Mouse (Mus musculus) testis, postnatal 14 days (tissue): Measurements from ENCODE around the gene Hoxc11.

ENCODE experiments used
- DNase-seq: peaks from one replicate; pipeline ENCODE4 v3.0.0; 2021; ENCODE audit warnings: low spot score

Gene Hoxc11

GRCm38 (mm10) chr15:102937036-102937666 is 17.1 kb upstream of the Hoxc11 start:
- DNase-seq = no peak

- no peak for DNase-seq
These were observed 14.7 kb upstream of the Hoxc11 start for GRCm38 (mm10) chr15:102939256-102940155.

GRCm38 (mm10) chr15:102942739-102943467 is 11.3 kb upstream of the Hoxc11 start:
- no peak for DNase-seq

GRCm38 (mm10) chr15:102943468-102943813 is 10.8 kb upstream of the Hoxc11 start:
- no peak for DNase-seq

- no peak for DNase-seq
These were observed 8.8 kb upstream of the Hoxc11 start for GRCm38 (mm10) chr15:102945185-102946077.

GRCm38 (mm10) chr15:102947276-102947675 is 7.0 kb upstream of the Hoxc11 start:
- no peak for DNase-seq

GRCm38 (mm10) chr15:102948842-102949241 is 5.4 kb upstream of the Hoxc11 start:
- no peak for DNase-seq

GRCm38 (mm10) chr15:102949696-102950095 is 4.5 kb upstream of the Hoxc11 start:
- no peak for DNase-seq

- DNase-seq = no peak
These were observed 3.4 kb upstream of the Hoxc11 start for GRCm38 (mm10) chr15:102950877-102951276.

GRCm38 (mm10) chr15:102953561-102953960 is 666 bp upstream of the Hoxc11 start:
- no peak for DNase-seq

GRCm38 (mm10) chr15:102955007-102955382 is 768 bp downstream of the Hoxc11 start:
- DNase-seq = no peak

- DNase-seq = no peak
These were observed 1.8 kb downstream of the Hoxc11 start for GRCm38 (mm10) chr15:102955833-102956640.

- no peak for DNase-seq
These were observed 2.7 kb downstream of the Hoxc11 start for GRCm38 (mm10) chr15:102956906-102957305.

- no peak for DNase-seq
These were observed 5.5 kb downstream of the Hoxc11 start for GRCm38 (mm10) chr15:102959663-102960191.

- no peak for DNase-seq
These were observed 7.5 kb downstream of the Hoxc11 start for GRCm38 (mm10) chr15:102961728-102962127.

- no peak for DNase-seq
These were observed 8.3 kb downstream of the Hoxc11 start for GRCm38 (mm10) chr15:102962492-102962891.

- DNase-seq = no peak
These were observed 9.0 kb downstream of the Hoxc11 start for GRCm38 (mm10) chr15:102963259-102963658.

GRCm38 (mm10) chr15:102963671-102964640 is 9.7 kb downstream of the Hoxc11 start:
- no peak for DNase-seq
